Mouse (Mus musculus) C2C12 (cell line): Measurements from ENCODE around the gene Fam76a.

Experiments
- CEBPB ChIP-seq: IDR thresholded peaks from one replicate; pipeline ENCODE4 v1.6.1; 2011; ENCODE audit warnings: low read depth, mild to moderate bottlenecking, control low read depth, moderate library complexity
- CTCF ChIP-seq: IDR thresholded peaks from one replicate; pipeline ENCODE4 v1.5.1; 2011; ENCODE audit not compliant: control insufficient read depth, insufficient read depth, insufficient read length
- FOSL1 ChIP-seq: IDR thresholded peaks from one replicate; pipeline ENCODE4 v1.8.0; 2011; ENCODE audit warnings: mild to moderate bottlenecking, low read length; ENCODE audit not compliant: poor library complexity, insufficient read depth, severe bottlenecking
- MAX ChIP-seq: IDR thresholded peaks from one replicate; pipeline ENCODE4 v1.6.1; 2011; ENCODE audit warnings: mild to moderate bottlenecking, control low read depth
- MYOD1 ChIP-seq: IDR thresholded peaks from one replicate; pipeline ENCODE4 v1.6.1; 2011; ENCODE audit warnings: low read depth; ENCODE audit not compliant: control insufficient read depth, insufficient read length
- MYOG ChIP-seq: IDR thresholded peaks from one replicate; pipeline ENCODE4 v1.6.1; 2011; ENCODE audit not compliant: control insufficient read depth, insufficient read length; ENCODE audit errors: extremely low read depth
- USF1 ChIP-seq: IDR thresholded peaks from one replicate; pipeline ENCODE4 v1.6.1; 2011; ENCODE audit warnings: low read depth, mild to moderate bottlenecking, control low read depth, moderate library complexity

DNA sequence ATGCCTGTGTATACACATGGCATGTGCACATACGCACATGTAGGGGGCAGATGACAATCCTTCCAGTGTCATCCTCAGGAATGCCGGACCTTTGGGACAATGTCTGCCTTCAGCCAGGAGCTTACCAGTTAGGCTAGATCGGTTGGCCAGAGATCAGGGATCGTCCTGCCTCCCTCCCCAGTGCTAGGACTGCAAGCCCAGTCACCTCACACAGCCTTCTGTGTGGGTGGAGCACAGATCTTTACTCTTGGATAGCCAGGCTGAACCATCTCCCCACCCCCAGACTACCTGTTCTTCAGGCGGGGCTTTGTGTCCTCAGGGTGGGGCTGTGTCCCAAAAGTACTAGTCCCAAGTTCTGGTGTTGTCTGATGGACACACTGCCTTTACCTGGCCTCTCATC is 38.0 kb upstream of the Fam76a start:
- TF ChIP-seq USF1 (no peak), CTCF (no peak), MYOD1 (no peak), MAX (no peak), FOSL1 (no peak), MYOG (no peak), CEBPB (no peak)
